Mouse (Mus musculus) forebrain, embryonic 15.5 days (tissue): ENCODE data around the gene C3ar1. TPM values are rescaled to one million over a fixed set of nuclear protein-coding genes. Genes with fewer than 3 reads are reported as not detected.

Experiments used
- ATAC-seq: fragments of 200-750 bp; cut with Nextera tagmentation; replicated peaks from 2 replicates; pipeline ENCODE4 v1.8.0; 2017; ENCODE audit warnings: mild to moderate bottlenecking, moderate TSS enrichment, moderate library complexity
- H3K27ac ChIP-seq: fragments of 300-500 bp; sonication (generic); replicated peaks from 2 replicates; pipeline ENCODE4 v1.5.1; 2015; ENCODE audit warnings: mild to moderate bottlenecking, inconsistent platforms
- H3K27me3 ChIP-seq: fragments of 300-500 bp; sonication (generic); 2 replicates; pipeline ENCODE4 v1.6.1; 2015; ENCODE audit warnings: inconsistent platforms
- H3K36me3 ChIP-seq: fragments of 300-500 bp; sonication (generic); 2 replicates; pipeline ENCODE4 v1.6.1; 2015; ENCODE audit warnings: mild to moderate bottlenecking, inconsistent platforms
- H3K4me1 ChIP-seq: fragments of 300-500 bp; sonication (generic); 2 replicates; pipeline ENCODE4 v1.6.1; 2015; ENCODE audit warnings: inconsistent platforms
- H3K4me2 ChIP-seq: fragments of 300-500 bp; sonication (generic); replicated peaks from 2 replicates; pipeline ENCODE4 v1.6.1; 2015; ENCODE audit warnings: mild to moderate bottlenecking, inconsistent platforms
- H3K4me3 ChIP-seq: fragments of 300-500 bp; sonication (generic); 2 replicates; pipeline ENCODE4 v1.5.1; 2015; ENCODE audit warnings: mild to moderate bottlenecking, inconsistent platforms
- H3K9ac ChIP-seq: fragments of 300-500 bp; sonication (generic); replicated peaks from 2 replicates; pipeline ENCODE4 v1.6.1; 2015; ENCODE audit warnings: mild to moderate bottlenecking, inconsistent platforms
- H3K9me3 ChIP-seq: fragments of 300-500 bp; sonication (generic); 2 replicates; pipeline ENCODE4 v1.6.1; 2016; ENCODE audit warnings: inconsistent platforms
- WGBS: fragments of 180-500 bp; shearing (Covaris S2); methylation state at CpG from one replicate; pipeline ENCODE4 v1.1.7; 2015; ENCODE audit warnings: mixed read lengths; 5-methylcytosine and 5-hydroxymethylcytosine counted together
- polyA plus RNA-seq: library from polyadenylated mRNA; unstranded; fragments of >200 nt; fragmentation: Nextera tagmentation; extraction: Ambion mirVana; gene quantifications from 2 replicates; pipeline ENCODE4 v1.2.1, GENCODE M21; 2015

Gene C3ar1
- 0.89 and 1.3 TPM in 2 replicates for polyA plus RNA-seq

DNA sequence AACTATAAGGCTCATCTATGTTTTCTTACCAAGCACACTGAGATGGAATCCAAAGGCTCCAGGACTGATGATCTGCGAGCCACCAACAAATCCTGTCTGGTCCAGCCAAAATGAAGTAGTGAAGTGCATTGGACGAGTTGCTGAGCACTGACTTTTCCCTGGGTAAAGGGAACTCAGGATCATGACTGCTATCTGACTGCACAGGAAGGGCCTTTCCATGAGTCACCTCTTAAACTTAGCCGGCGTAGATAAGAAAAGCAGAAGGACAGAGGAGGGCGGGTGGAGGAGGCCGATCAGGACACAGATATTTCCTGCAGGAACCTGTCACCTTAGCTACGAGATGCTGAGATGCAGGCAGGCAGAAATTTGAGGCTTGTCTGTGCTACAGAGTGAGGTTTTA lies at the start of gene C3ar1:
Gene C3ar1, minus strand, starts transcription at position 207 of the 400 bp plus-strand sequence.
- 83% methylated on average over 7 of the region's 7 CpGs for WGBS

DNA sequence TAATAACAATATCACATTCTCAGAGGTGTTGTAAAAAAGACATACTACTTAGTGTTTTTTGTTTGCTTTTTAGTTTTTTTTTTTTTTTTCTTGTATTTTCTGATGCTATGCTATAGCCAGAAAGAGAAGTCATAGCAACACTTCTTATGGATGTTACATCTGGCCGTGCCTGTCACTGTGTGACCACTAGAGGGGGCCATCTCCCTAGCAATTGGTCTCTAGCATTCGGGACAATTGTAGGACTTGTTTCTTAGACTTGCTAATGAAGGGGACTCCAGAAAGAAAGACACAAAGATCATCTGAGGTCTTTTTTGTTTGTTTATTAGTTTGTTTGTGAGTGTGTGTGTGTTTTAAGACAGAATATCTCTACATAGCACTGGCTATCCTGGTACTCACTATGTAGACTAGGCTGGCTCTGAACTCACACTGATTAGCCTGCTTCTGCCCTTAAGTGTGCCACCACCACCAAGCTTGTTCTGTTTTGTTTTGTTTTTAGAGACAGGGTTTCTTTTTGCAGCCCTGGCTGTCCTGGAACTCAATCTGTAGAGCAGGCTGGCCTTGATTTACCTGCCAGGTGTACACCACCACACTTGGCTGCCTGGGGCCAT lies 36.6 kb upstream of the C3ar1 start:
- H3K27me3 ChIP-seq: no peaks in the 10 kb centered on the region
- H3K27ac ChIP-seq: no peak overlapping the region
- ATAC-seq: no peak
- H3K4me1 ChIP-seq: no peaks in the 10 kb centered on the region
- no peak overlapping the region for H3K9ac ChIP-seq
- no peak overlapping the region for H3K4me3 ChIP-seq
- WGBS: 9% methylated on average over 2 of the region's 2 CpGs
- H3K9me3 ChIP-seq: no peaks in the 10 kb centered on the region
- H3K36me3 ChIP-seq: peaks cover 30% of the 10 kb centered on the region
- H3K4me2 ChIP-seq: no peak overlapping the region

More for the DNA sequence above, at the start of gene C3ar1:
- Histone ChIP-seq H3K27ac (no peak within 1 kb of the TSS), H3K36me3 (no peaks in the 10 kb centered on the region), H3K4me2 (no peak within 1 kb of the TSS), H3K4me1 (no peaks in the 10 kb centered on the region), H3K9ac (no peak within 1 kb of the TSS), H3K4me3 (no peak within 1 kb of the TSS), H3K9me3 (no peaks in the 10 kb centered on the region), H3K27me3 (no peaks in the 10 kb centered on the region)
- no peak for ATAC-seq

- Histone ChIP-seq H3K27me3 (no peaks in the 10 kb centered on the region), H3K4me1 (no peaks in the 10 kb centered on the region), H3K4me2 (no peak overlapping the region), H3K27ac (no peak overlapping the region), H3K36me3 (peaks cover 56% of the 10 kb centered on the region), H3K4me3 (no peak overlapping the region), H3K9me3 (no peaks in the 10 kb centered on the region), H3K9ac (no peak overlapping the region)
- no peak for ATAC-seq
- WGBS: 95% methylated on average over 2 of the region's 2 CpGs
These were observed 33.6 kb upstream of the C3ar1 start for GRCm38 (mm10) chr6:122889599-122889998.

GRCm38 (mm10) chr6:122883603-122884002 lies 27.6 kb upstream of the C3ar1 start:
- Histone ChIP-seq H3K4me3 (no peak overlapping the region), H3K36me3 (peaks cover 85% of the 10 kb centered on the region), H3K4me1 (no peaks in the 10 kb centered on the region; the same call in 1 of the 2 replicates), H3K27me3 (no peaks in the 10 kb centered on the region), H3K27ac (no peak overlapping the region), H3K4me2 (no peak overlapping the region), H3K9ac (no peak overlapping the region), H3K9me3 (no peaks in the 10 kb centered on the region)
- WGBS: 96% methylated on average over 9 of the region's 9 CpGs
- ATAC-seq: no peak

DNA sequence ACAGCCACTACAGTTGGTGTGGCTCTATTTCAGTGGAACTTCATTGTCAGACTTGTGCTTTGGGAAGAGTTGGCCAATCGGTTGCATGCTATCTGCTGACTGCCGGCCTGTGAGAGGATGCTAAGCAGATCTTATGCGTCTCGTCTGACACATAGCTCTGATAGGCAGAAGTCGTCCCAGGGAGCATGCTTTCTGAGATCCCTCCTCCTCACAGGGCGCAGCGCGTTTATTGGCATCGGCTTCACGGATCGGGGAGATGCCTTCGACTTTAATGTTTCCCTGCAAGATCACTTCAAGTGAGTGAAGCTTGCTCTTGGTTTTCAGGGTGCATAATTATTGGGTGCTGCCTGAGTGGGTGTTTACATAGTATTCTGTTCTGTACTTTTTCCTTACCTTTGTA lies 25.3 kb upstream of the C3ar1 start:
- no peaks in the 10 kb centered on the region for H3K9me3 ChIP-seq
- WGBS: 92% methylated on average over 12 of the region's 12 CpGs
- H3K27me3 ChIP-seq: no peaks in the 10 kb centered on the region
- peaks cover 5% of the 10 kb centered on the region for H3K4me1 ChIP-seq
- H3K27ac ChIP-seq: no peak overlapping the region
- H3K4me2 ChIP-seq: no peak overlapping the region
- H3K36me3 ChIP-seq: peaks cover 70% of the 10 kb centered on the region
- H3K9ac ChIP-seq: no peak overlapping the region
- H3K4me3 ChIP-seq: no peak overlapping the region
- ATAC-seq: no peak

DNA sequence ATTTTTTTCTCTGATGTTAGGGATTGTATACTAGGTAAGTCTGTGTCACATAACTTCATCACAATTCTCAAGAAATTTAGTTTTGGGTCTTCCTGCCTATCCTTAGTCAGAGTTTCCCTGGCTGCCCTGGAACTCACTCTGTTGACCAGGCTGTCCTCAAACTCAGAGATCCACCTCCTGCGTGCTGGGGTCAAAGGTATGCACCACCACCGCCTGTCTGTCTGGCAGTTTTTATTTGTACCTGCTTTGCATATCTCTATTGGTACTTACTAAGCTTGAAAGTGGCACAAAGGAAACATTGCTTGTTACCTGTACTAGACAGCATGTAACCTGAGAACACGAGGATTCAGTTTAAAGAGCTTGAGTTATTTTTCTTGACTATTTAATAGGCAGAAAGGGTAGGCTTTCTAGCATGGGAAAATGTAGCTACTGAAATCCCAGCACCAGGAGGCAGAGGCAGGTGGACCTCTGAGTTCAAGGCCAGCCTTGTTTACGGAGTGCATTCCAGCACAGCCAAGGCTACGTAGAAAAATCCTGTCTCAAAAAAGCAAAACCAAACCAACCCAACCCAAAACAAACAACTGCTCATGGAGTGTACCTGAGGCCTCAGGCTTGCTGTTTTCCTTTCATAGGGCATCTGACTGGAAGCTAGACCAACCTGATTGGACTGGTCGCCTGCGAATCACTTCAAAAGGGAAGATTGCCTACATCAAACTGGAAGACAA lies 24.0 kb upstream of the C3ar1 start:
- Histone ChIP-seq H3K27me3 (no peaks in the 10 kb centered on the region), H3K4me2 (no peak overlapping the region), H3K36me3 (peaks cover 61% of the 10 kb centered on the region), H3K9ac (no peak overlapping the region), H3K4me1 (peaks cover 18% of the 10 kb centered on the region), H3K9me3 (no peaks in the 10 kb centered on the region), H3K4me3 (no peak overlapping the region), H3K27ac (no peak overlapping the region)
- no peak for ATAC-seq
- 89% methylated on average over 7 of the region's 7 CpGs for WGBS

DNA sequence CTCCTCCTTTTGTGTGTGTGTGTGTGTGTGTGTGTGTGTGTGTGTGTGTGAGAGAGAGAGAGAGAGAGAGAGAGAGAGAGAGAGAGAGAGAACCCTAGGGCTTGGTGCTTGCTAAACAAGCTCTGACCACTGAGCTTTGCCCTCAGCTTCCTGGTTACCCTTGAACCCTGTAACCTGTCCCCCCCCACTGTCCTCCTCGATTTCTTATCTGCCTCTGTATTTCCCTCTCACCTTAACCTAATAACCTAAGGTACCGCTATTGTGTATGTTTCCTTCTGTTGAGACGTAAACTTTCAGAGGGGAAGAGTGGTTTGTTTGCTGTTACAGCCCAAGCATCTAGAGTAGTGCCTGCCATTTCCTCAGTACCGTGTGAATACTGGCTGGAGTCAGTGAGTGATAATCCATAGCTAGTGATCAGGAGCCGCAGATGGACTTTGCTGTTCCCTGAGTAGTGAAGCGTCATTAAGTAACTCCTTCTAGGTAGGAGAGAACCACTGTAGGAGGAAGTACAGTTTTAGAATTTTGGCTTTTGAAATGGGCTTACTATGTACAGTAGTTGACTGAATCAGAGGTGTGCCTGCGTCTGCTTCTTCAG lies 23.3 kb upstream of the C3ar1 start:
- Histone ChIP-seq H3K4me3 (no peak overlapping the region), H3K4me2 (no peak overlapping the region), H3K4me1 (peaks cover 18% of the 10 kb centered on the region), H3K27me3 (no peaks in the 10 kb centered on the region), H3K36me3 (peaks cover 54% of the 10 kb centered on the region), H3K27ac (no peak overlapping the region), H3K9ac (no peak overlapping the region), H3K9me3 (no peaks in the 10 kb centered on the region)
- no peak for ATAC-seq
- WGBS: 94% methylated on average over 7 of the region's 7 CpGs

DNA sequence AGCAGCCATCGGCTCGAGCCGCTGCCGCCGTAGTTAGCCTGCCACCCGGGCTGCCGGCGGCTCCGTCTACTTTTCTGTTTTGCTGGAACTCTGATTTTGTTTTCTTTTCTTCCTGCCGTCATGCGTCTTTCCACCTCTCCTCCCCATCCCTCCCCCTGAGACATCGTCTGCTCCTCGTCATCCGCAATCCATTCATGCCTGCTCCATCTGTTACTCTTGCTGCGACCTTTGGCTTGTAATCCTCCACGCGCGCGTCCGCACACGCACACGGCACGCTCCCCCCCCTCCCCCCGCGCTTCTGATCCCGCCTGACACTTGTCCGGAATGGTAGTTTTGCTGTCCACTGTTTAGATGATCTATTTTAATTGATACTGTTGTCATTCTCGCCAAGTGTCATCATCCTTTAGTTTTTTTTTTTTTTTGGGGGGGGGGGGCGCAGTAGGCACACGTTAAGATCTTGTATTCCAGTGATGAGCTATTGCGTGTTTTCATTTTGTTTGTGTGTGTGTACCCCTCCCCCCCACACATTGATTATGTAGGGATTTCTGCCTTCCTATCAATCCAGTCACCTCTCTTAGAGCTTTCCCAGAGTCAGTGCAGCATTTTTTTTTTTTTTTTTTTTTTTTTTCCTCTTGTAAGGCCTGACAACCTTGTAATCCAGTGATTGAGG lies 18.9 kb upstream of the C3ar1 start:
- Histone ChIP-seq H3K4me3 (peak overlapping the region; percentile 95), H3K27me3 (no peaks in the 10 kb centered on the region), H3K36me3 (peaks cover 12% of the 10 kb centered on the region; the same call in 1 of the 2 replicates), H3K4me2 (peak overlapping the region; percentile 52), H3K9me3 (no peaks in the 10 kb centered on the region), H3K9ac (peak overlapping the region; percentile 95), H3K4me1 (peaks cover 18% of the 10 kb centered on the region), H3K27ac (peak overlapping the region; percentile 95)
- peak; percentile 74 for ATAC-seq
- WGBS: under 1% methylated on average over 31 of the region's 31 CpGs

DNA sequence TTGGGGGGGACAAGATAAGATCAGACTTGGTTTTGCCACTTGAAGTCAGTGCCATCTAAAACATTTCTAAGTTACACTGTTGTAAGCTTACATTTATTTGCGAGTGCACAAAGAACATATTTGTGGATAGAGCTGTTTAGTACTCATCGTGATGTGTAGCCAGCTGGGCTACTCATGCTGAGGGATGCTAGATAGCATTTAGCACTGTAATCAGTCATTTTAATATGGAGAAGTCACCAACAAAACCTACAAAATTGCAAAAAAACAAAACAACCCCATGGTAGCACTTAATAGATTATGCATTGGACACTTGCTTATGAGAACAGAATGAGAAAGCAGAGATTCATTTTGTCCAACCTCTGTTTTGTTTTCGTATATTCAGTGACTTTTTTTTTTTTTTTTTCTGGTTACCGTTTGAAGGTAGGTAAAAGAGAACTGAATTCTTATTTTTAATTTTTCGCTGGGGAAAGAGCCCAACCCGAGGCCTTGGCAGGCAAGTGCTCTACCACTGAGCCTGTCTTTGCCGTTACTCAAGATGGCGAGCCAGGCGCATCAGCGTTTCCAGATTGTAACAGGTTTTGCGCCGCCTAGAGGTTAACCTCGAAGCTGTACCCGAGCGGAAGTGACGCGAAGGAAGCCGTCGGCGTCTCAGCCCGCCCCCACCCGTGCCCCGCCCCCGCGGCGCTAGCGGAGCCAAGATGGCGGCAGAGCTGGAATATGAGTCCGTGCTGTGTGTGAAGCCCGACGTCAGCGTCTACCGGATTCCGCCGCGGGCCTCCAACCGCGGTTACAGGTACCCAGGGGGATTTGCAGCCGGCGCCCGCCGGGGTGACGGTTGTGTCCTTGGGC lies 18.1 kb upstream of the C3ar1 start, which contains the start of gene Necap1:
Gene Necap1, plus strand, starts transcription at position 604 of the 849 bp plus-strand sequence.
- Histone ChIP-seq H3K4me1 (peaks cover 18% of the 10 kb centered on the region), H3K27me3 (no peaks in the 10 kb centered on the region), H3K9me3 (no peaks in the 10 kb centered on the region), H3K4me3 (peak within 1 kb of the TSS; percentile 95), H3K9ac (peak within 1 kb of the TSS; percentile 95), H3K4me2 (peak within 1 kb of the TSS; percentile 52), H3K36me3 (peaks cover 11% of the 10 kb centered on the region; the same call in 1 of the 2 replicates), H3K27ac (peak within 1 kb of the TSS; percentile 95)
- WGBS: 6% methylated on average over 43 of the region's 43 CpGs
- peak; percentile 97 for ATAC-seq

- 97% methylated on average over 5 of the region's 5 CpGs for WGBS
- H3K4me3 ChIP-seq: no peak overlapping the region
- no peak overlapping the region for H3K9ac ChIP-seq
- no peak for ATAC-seq
- H3K9me3 ChIP-seq: no peaks in the 10 kb centered on the region
- peaks cover 9% of the 10 kb centered on the region; the same call in 1 of the 2 replicates for H3K36me3 ChIP-seq
- no peak overlapping the region for H3K27ac ChIP-seq
- H3K4me1 ChIP-seq: peaks cover 18% of the 10 kb centered on the region
- no peaks in the 10 kb centered on the region for H3K27me3 ChIP-seq
- no peak overlapping the region for H3K4me2 ChIP-seq
These were observed 16.8 kb upstream of the C3ar1 start for GRCm38 (mm10) chr6:122872800-122873199.

GRCm38 (mm10) chr6:122869846-122870245 lies 13.9 kb upstream of the C3ar1 start:
- H3K27ac ChIP-seq: no peak overlapping the region
- no peak overlapping the region for H3K4me3 ChIP-seq
- no peaks in the 10 kb centered on the region for H3K4me1 ChIP-seq
- H3K36me3 ChIP-seq: no peaks in the 10 kb centered on the region
- no peaks in the 10 kb centered on the region for H3K9me3 ChIP-seq
- no peak overlapping the region for H3K9ac ChIP-seq
- H3K27me3 ChIP-seq: no peaks in the 10 kb centered on the region
- WGBS: 89% methylated on average over 11 of the region's 11 CpGs
- ATAC-seq: no peak
- H3K4me2 ChIP-seq: no peak overlapping the region
